Mouse (Mus musculus) heart, postnatal 0 days (tissue): ENCODE measurements around the gene Gchfr.

Experiments
- CTCF ChIP-seq: IDR thresholded peaks from 2 replicates; pipeline ENCODE4 v1.5.1; 2016; ENCODE audit warnings: antibody characterized with exemption, control low read depth, low read depth
- EP300 ChIP-seq: IDR thresholded peaks from 2 replicates; pipeline ENCODE4 v1.6.1; 2016; ENCODE audit warnings: antibody characterized with exemption, low read depth

- TF ChIP-seq CTCF (no peak), EP300 (no peak)
Observed at GRCm38 (mm10) chr2:119176761-119177160, 9.2 kb downstream of the Gchfr start.
